Mouse (Mus musculus): ENCODE measurements around the gene Gamt.

DNA sequence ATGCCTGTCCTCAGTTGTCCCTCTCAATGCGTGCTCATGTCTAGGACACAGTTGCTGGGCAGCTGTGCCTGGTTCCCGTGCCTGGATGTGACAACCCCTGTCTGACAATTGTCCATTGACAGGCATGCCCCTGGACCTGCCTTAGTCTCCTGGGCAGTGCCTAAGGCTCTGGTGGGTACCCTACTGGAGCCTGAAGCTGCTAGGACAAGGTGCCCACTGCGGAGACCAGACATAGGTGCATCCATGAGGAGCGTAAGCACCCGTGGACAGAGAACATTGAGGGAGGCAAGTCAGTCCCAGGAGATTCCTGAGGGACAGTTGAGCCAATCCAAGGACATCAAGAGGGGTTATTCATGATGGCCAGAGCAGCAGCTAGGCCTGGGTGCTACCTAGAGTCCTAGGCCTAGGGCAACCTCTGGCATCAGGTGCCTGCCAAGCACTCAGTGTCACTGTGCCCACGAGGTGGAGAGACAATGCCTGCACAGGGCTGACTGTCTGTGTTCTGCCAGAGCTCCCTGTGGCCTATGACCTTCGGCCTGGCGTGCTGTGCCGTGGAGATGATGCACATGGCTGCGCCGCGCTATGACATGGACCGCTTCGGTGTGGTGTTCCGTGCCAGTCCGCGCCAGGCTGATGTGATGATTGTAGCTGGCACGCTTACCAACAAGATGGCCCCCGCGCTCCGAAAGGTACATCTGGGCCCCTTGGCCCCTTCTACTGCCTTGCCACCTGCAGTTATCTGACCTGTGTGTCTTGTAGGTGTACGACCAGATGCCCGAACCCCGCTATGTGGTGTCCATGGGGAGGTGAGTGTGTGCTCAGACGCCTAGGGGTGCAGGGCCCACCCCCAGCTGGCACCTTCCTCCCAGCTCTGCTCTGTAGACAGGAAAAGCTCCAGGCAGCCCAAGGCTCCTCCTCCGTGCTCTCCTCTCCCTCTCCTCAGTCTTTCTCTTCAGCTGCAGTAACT is 6.2 kb downstream of the Gamt start:
- no peak for TF ChIP-seq CTCF (IDR thresholded peaks at IDR 0.05; ENCODE audit: low read depth, low read length)
- no peak for TF ChIP-seq POLR2A (IDR thresholded peaks at IDR 0.05; ENCODE audit: borderline replicate concordance, low read depth, low read length)

Data from bone marrow macrophage, adult 2 months (primary cell).